Mouse (Mus musculus) embryonic facial prominence, embryonic 12.5 days (tissue): Measurements from ENCODE around the gene Uimc1. TPM values are rescaled to one million over a fixed set of nuclear protein-coding genes. Genes with fewer than 3 reads are reported as not detected.

Experiments
- ATAC-seq: fragments of 200-750 bp; cut with Nextera tagmentation; 2 replicates; pipeline ENCODE4 v1.8.0; 2017; ENCODE audit not compliant: insufficient number of reproducible peaks, insufficient read depth, low FRiP score, low TSS enrichment
- H3K27ac ChIP-seq: fragments of 300-500 bp; sonication (generic); 2 replicates; pipeline ENCODE4 v1.5.1; 2016; ENCODE audit warnings: mild to moderate bottlenecking
- H3K27me3 ChIP-seq: fragments of 300-500 bp; sonication (generic); 2 replicates; pipeline ENCODE4 v1.6.1; 2016; ENCODE audit warnings: mild to moderate bottlenecking, moderate library complexity
- H3K36me3 ChIP-seq: fragments of 300-500 bp; sonication (generic); 2 replicates; pipeline ENCODE4 v1.6.1; 2016; ENCODE audit warnings: mild to moderate bottlenecking
- H3K4me1 ChIP-seq: fragments of 300-500 bp; sonication (generic); 2 replicates; pipeline ENCODE4 v1.6.1; 2016
- H3K4me2 ChIP-seq: fragments of 300-500 bp; sonication (generic); replicated peaks from 2 replicates; pipeline ENCODE4 v1.6.1; 2016; ENCODE audit warnings: mild to moderate bottlenecking, moderate library complexity
- H3K4me3 ChIP-seq: fragments of 300-500 bp; sonication (generic); 2 replicates; pipeline ENCODE4 v1.5.1; 2016; ENCODE audit warnings: mild to moderate bottlenecking
- H3K9ac ChIP-seq: fragments of 300-500 bp; sonication (generic); 2 replicates; pipeline ENCODE4 v1.6.1; 2016; ENCODE audit warnings: mild to moderate bottlenecking, moderate library complexity
- H3K9me3 ChIP-seq: fragments of 300-500 bp; sonication (generic); 2 replicates; pipeline ENCODE4 v1.6.1; 2016; ENCODE audit warnings: mild to moderate bottlenecking, moderate library complexity
- WGBS: fragments of 180-500 bp; shearing (Covaris S2); methylation state at CpG from one replicate; pipeline ENCODE4 v1.1.7; 2016; 5-methylcytosine and 5-hydroxymethylcytosine counted together
- polyA plus RNA-seq: library from polyadenylated mRNA; unstranded; fragments of >200 nt; fragmentation: Nextera tagmentation; extraction: Ambion mirVana; gene quantifications from 2 replicates; pipeline ENCODE4 v1.2.1, GENCODE M21; 2016

Gene Uimc1
- polyA plus RNA-seq, 1 experiment from 2014 or later = 29.1 TPM

GRCm38 (mm10) chr13:55024215-55024614 is 75.9 kb downstream of the Uimc1 start:
- 88% methylated on average over 2 of the region's 2 CpGs for WGBS
- no peak overlapping the region for H3K27ac ChIP-seq

GRCm38 (mm10) chr13:55022715-55023114 is 77.4 kb downstream of the Uimc1 start:
- Histone ChIP-seq H3K36me3 (peaks cover 2% of the 10 kb centered on the region; the same call in 1 of the 2 replicates), H3K9ac (no peak overlapping the region), H3K4me3 (no peak overlapping the region), H3K27ac (no peak overlapping the region), H3K9me3 (no peaks in the 10 kb centered on the region), H3K27me3 (no peaks in the 10 kb centered on the region), H3K4me2 (no peak overlapping the region), H3K4me1 (no peaks in the 10 kb centered on the region)
- ATAC-seq = no peak
- WGBS = 76% methylated on average over 9 of the region's 9 CpGs

More at GRCm38 (mm10) chr13:55024215-55024614, 75.9 kb downstream of the Uimc1 start:
- no peak overlapping the region for H3K4me2 ChIP-seq
- no peak overlapping the region for H3K4me3 ChIP-seq
- no peaks in the 10 kb centered on the region for H3K4me1 ChIP-seq
- peaks cover 10% of the 10 kb centered on the region; the same call in 1 of the 2 replicates for H3K36me3 ChIP-seq
- H3K27me3 ChIP-seq = no peaks in the 10 kb centered on the region
- no peak for ATAC-seq
- no peaks in the 10 kb centered on the region for H3K9me3 ChIP-seq
- no peak overlapping the region for H3K9ac ChIP-seq

- no peak overlapping the region for H3K27ac ChIP-seq
- H3K4me1 ChIP-seq = no peaks in the 10 kb centered on the region
- no peak overlapping the region for H3K9ac ChIP-seq
- no peak overlapping the region for H3K4me3 ChIP-seq
- no peaks in the 10 kb centered on the region for H3K36me3 ChIP-seq
- H3K9me3 ChIP-seq = no peaks in the 10 kb centered on the region
- 56% methylated on average over 4 of the region's 4 CpGs for WGBS
- H3K27me3 ChIP-seq = no peaks in the 10 kb centered on the region
- no peak overlapping the region for H3K4me2 ChIP-seq
- ATAC-seq = no peak
These were observed 77.8 kb downstream of the Uimc1 start for GRCm38 (mm10) chr13:55022256-55022655.

GRCm38 (mm10) chr13:55021194-55021779 is 78.8 kb downstream of the Uimc1 start, which contains the start of gene Hk3:
Gene Hk3, minus strand, starts transcription at chr13:55021385.
- 87% methylated on average over 13 of the region's 13 CpGs for WGBS
- H3K9ac ChIP-seq = no peak within 1 kb of the TSS
- no peaks in the 10 kb centered on the region for H3K36me3 ChIP-seq
- H3K9me3 ChIP-seq = no peaks in the 10 kb centered on the region
- H3K27ac ChIP-seq = no peak within 1 kb of the TSS
- no peak within 1 kb of the TSS for H3K4me3 ChIP-seq
- H3K4me1 ChIP-seq = no peaks in the 10 kb centered on the region
- no peak for ATAC-seq
- no peaks in the 10 kb centered on the region for H3K27me3 ChIP-seq
- no peak within 1 kb of the TSS for H3K4me2 ChIP-seq

GRCm38 (mm10) chr13:55020051-55020450 is 80.0 kb downstream of the Uimc1 start:
- Histone ChIP-seq H3K9me3 (no peaks in the 10 kb centered on the region), H3K4me3 (no peak overlapping the region), H3K36me3 (no peaks in the 10 kb centered on the region), H3K27me3 (0 out of 2 replicates have a peak, but pooled peaks cover under 1% of the 10 kb centered on the region), H3K9ac (no peak overlapping the region), H3K4me2 (no peak overlapping the region), H3K27ac (no peak overlapping the region), H3K4me1 (no peaks in the 10 kb centered on the region)
- WGBS = 88% methylated on average over 4 of the region's 4 CpGs
- no peak for ATAC-seq

- Histone ChIP-seq H3K4me1 (no peaks in the 10 kb centered on the region), H3K27me3 (0 out of 2 replicates have a peak, but pooled peaks cover 3% of the 10 kb centered on the region), H3K9ac (no peak overlapping the region), H3K9me3 (no peaks in the 10 kb centered on the region), H3K36me3 (no peaks in the 10 kb centered on the region), H3K4me3 (no peak overlapping the region), H3K27ac (no peak overlapping the region), H3K4me2 (no peak overlapping the region)
- ATAC-seq = no peak
- whole genome bisulfite sequencing = 69% methylated on average over 3 of the region's 3 CpGs
These were observed 80.9 kb downstream of the Uimc1 start for GRCm38 (mm10) chr13:55019181-55019580.

- Histone ChIP-seq H3K9ac (no peak overlapping the region), H3K9me3 (no peaks in the 10 kb centered on the region), H3K4me1 (no peaks in the 10 kb centered on the region), H3K4me2 (no peak overlapping the region), H3K27me3 (0 out of 2 replicates have a peak, but pooled peaks cover 3% of the 10 kb centered on the region), H3K36me3 (no peaks in the 10 kb centered on the region), H3K4me3 (no peak overlapping the region), H3K27ac (no peak overlapping the region)
- 88% methylated on average over 9 of the region's 9 CpGs for WGBS
- ATAC-seq = no peak
These were observed 81.4 kb downstream of the Uimc1 start for GRCm38 (mm10) chr13:55018700-55019099.

GRCm38 (mm10) chr13:55017898-55018599 is 82.1 kb downstream of the Uimc1 start:
- ATAC-seq = no peak
- no peak overlapping the region for H3K27ac ChIP-seq
- no peak overlapping the region for H3K4me3 ChIP-seq
- H3K4me1 ChIP-seq = no peaks in the 10 kb centered on the region
- no peak overlapping the region for H3K9ac ChIP-seq
- H3K9me3 ChIP-seq = no peaks in the 10 kb centered on the region
- H3K4me2 ChIP-seq = no peak overlapping the region
- WGBS = 78% methylated on average over 8 of the region's 8 CpGs
- 0 out of 2 replicates have a peak, but pooled peaks cover 3% of the 10 kb centered on the region for H3K27me3 ChIP-seq
- no peaks in the 10 kb centered on the region for H3K36me3 ChIP-seq

- Histone ChIP-seq H3K9me3 (no peaks in the 10 kb centered on the region), H3K4me2 (no peak overlapping the region)
- no peak for ATAC-seq
These were observed 82.8 kb downstream of the Uimc1 start for GRCm38 (mm10) chr13:55017154-55017897.

GRCm38 (mm10) chr13:55014451-55014850 is 85.6 kb downstream of the Uimc1 start:
- H3K4me1 ChIP-seq = 0 out of 2 replicates have a peak, but pooled peaks cover 3% of the 10 kb centered on the region
- H3K9ac ChIP-seq = no peak overlapping the region
- no peak overlapping the region for H3K27ac ChIP-seq
- no peak overlapping the region for H3K4me3 ChIP-seq
- no peaks in the 10 kb centered on the region for H3K9me3 ChIP-seq
- WGBS = 63% methylated on average over 9 of the region's 9 CpGs
- no peak overlapping the region for H3K4me2 ChIP-seq
- no peaks in the 10 kb centered on the region for H3K36me3 ChIP-seq
- H3K27me3 ChIP-seq = 0 out of 2 replicates have a peak, but pooled peaks cover 3% of the 10 kb centered on the region
- ATAC-seq = no peak

More at GRCm38 (mm10) chr13:55017154-55017897, 82.8 kb downstream of the Uimc1 start:
- Histone ChIP-seq H3K27ac (no peak overlapping the region), H3K4me3 (no peak overlapping the region), H3K27me3 (0 out of 2 replicates have a peak, but pooled peaks cover 3% of the 10 kb centered on the region), H3K9ac (no peak overlapping the region), H3K36me3 (no peaks in the 10 kb centered on the region), H3K4me1 (no peaks in the 10 kb centered on the region)
- 83% methylated on average over 12 of the region's 12 CpGs for WGBS

- Histone ChIP-seq H3K36me3 (no peaks in the 10 kb centered on the region), H3K4me1 (0 out of 2 replicates have a peak, but pooled peaks cover 3% of the 10 kb centered on the region), H3K4me2 (no peak overlapping the region), H3K9me3 (no peaks in the 10 kb centered on the region), H3K27me3 (0 out of 2 replicates have a peak, but pooled peaks cover 3% of the 10 kb centered on the region), H3K9ac (no peak overlapping the region), H3K27ac (no peak overlapping the region), H3K4me3 (no peak overlapping the region)
- ATAC-seq = no peak
- 25% methylated on average over 9 of the region's 9 CpGs for WGBS
These were observed 86.3 kb downstream of the Uimc1 start for GRCm38 (mm10) chr13:55013702-55014344.
